Mouse (Mus musculus): ENCODE measurements around the gene Spon1. TPM values are rescaled to one million over a fixed set of nuclear protein-coding genes. Genes with fewer than 3 reads are reported as not detected.
A peak's percentile ranks its signal among the peaks of the same experiment; 100 is the strongest.

The Spon1 gene
- polyA plus RNA-seq, 1 experiment from 2014 or later = 39.6 TPM

DNA sequence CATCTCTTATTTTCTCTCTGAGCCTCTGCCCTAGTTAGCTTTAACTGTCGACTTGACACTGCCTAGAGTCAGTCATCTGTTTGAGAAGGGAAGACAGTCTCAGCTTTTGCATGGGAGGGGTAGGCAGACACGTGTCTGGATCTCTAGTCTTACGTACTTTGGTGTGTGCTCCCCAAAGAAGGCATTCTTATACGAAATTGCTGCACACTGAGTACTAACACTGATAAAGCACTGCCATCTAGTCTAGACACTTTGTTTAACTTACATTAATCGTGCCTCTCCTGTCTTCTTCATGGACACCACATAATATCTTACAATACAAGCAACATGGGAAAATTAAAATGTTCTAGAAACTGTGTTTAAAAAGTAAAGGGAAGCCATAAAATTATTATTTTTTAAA is 129.5 kb downstream of the Spon1 start:
- DNase-seq (no peak), ATAC-seq (ENCODE audit: low FRiP score, low TSS enrichment) (no peak)
- H3K9ac ChIP-seq (replicated peaks; ENCODE audit: low read length) = no peak overlapping the region
- no peaks in the 10 kb centered on the region for H3K4me1 ChIP-seq (ENCODE audit: control insufficient read depth, insufficient read depth, low read length)
- H3K4me3 ChIP-seq (replicated peaks; ENCODE audit: low read depth, low read length) = no peak overlapping the region
- H3K36me3 ChIP-seq (ENCODE audit: control insufficient read depth, insufficient read depth, low read length) = no peaks in the 10 kb centered on the region
- no peak overlapping the region for H3K4me2 ChIP-seq (ENCODE audit: low read length)
- WGBS = 68% methylated on average over 5 of the region's 5 CpGs
- H3K27ac ChIP-seq (replicated peaks; ENCODE audit: low read depth, low read length) = no peak overlapping the region
- H3K9me3 ChIP-seq (ENCODE audit: control insufficient read depth, low read length) = no peaks in the 10 kb centered on the region
- no peaks in the 10 kb centered on the region for H3K27me3 ChIP-seq (ENCODE audit: control insufficient read depth, insufficient read depth, low read length)

DNA sequence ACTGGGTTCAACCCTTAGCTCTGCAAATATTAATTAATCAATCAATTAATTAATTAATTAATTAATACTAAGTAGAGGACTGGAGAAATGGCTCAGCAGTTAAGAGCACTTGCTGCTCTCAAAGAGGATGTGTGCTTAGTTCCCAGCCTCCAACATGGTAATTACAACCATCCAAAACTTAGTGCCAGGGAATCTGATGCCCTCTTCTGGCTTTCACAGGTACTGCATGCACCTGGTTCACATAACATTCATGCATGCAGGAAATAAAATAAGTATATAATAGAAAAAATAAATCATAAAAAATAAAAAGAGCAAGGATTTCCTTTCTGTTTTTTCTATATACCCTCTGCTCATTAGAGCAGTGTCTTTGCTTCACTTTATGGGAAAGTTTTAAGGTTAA is 132.6 kb downstream of the Spon1 start:
- Histone ChIP-seq H3K4me2 (ENCODE audit: low read length) (no peak overlapping the region), H3K27me3 (ENCODE audit: control insufficient read depth, insufficient read depth, low read length) (no peaks in the 10 kb centered on the region), H3K9ac (replicated peaks; ENCODE audit: low read length) (no peak overlapping the region), H3K27ac (replicated peaks; ENCODE audit: low read depth, low read length) (no peak overlapping the region), H3K36me3 (ENCODE audit: control insufficient read depth, insufficient read depth, low read length) (no peaks in the 10 kb centered on the region), H3K9me3 (ENCODE audit: control insufficient read depth, low read length) (no peaks in the 10 kb centered on the region), H3K4me3 (replicated peaks; ENCODE audit: low read depth, low read length) (no peak overlapping the region), H3K4me1 (ENCODE audit: control insufficient read depth, insufficient read depth, low read length) (peaks cover 13% of the 10 kb centered on the region)
- no peak for DNase-seq
- ATAC-seq (ENCODE audit: low FRiP score, low TSS enrichment) = no peak

DNA sequence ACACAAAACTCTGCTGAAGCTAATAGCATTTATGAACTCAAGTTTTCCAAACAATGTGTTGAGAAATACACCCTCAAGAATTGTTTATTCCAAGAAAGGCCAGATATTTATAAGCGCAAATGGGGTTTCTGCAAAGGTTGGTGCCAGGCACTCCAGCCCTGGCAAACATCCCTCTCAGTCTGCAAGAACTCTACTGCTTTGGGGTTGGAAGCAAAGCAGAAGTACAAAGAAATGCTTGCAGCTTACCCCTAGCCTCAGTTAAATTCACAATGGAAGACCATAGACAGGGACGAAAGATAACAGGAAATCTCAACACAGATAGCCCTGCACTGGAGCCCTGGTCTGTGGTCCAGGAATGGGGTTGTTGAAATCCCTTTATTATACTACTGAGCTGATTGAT is 135.7 kb downstream of the Spon1 start:
- H3K27ac ChIP-seq (replicated peaks; ENCODE audit: low read depth, low read length) = no peak overlapping the region
- peaks cover 18% of the 10 kb centered on the region for H3K4me1 ChIP-seq (ENCODE audit: control insufficient read depth, insufficient read depth, low read length)
- no peaks in the 10 kb centered on the region for H3K9me3 ChIP-seq (ENCODE audit: control insufficient read depth, low read length)
- DNase-seq = no peak
- no peak overlapping the region for H3K9ac ChIP-seq (replicated peaks; ENCODE audit: low read length)
- no peak for ATAC-seq (ENCODE audit: low FRiP score, low TSS enrichment)
- H3K4me3 ChIP-seq (replicated peaks; ENCODE audit: low read depth, low read length) = no peak overlapping the region
- no peaks in the 10 kb centered on the region for H3K36me3 ChIP-seq (ENCODE audit: control insufficient read depth, insufficient read depth, low read length)
- peak overlapping the region; percentile 35; the same call in 1 of the 2 replicates for H3K4me2 ChIP-seq (ENCODE audit: low read length)
- no peaks in the 10 kb centered on the region for H3K27me3 ChIP-seq (ENCODE audit: control insufficient read depth, insufficient read depth, low read length)
- 72% methylated on average over 2 of the region's 2 CpGs for WGBS

DNA sequence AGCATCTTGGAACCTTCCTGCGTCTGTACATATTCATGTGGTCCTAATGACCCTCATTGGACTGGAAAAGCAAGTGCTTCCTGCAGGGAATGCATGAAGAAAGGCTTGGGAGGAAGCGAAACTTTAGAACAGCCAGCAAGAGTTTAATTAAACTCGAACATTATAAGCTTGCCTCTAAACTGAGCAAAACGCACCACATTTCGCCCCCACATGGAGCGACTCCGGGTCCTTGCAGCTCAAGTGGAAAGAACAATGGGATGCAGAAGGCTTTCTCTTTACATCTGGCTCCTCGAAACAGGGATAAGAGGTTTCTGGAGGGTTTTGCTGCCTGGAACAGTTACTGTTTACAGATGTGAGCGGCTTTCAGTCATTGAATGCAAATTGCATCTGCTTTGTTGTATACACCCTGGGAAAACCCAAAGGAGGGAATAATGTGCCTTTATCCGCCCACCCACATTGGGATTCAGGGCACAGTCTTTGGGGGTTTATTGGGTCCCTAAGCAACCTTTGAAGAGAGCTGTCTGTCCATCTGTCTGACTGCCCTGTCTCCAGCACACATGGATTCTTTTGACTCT is 136.2 kb downstream of the Spon1 start:
- DNase-seq (peak; percentile 46), ATAC-seq (ENCODE audit: low FRiP score, low TSS enrichment) (no peak)
- no peak overlapping the region for H3K4me3 ChIP-seq (replicated peaks; ENCODE audit: low read depth, low read length)
- peaks cover 18% of the 10 kb centered on the region for H3K4me1 ChIP-seq (ENCODE audit: control insufficient read depth, insufficient read depth, low read length)
- H3K9ac ChIP-seq (replicated peaks; ENCODE audit: low read length) = no peak overlapping the region
- H3K36me3 ChIP-seq (ENCODE audit: control insufficient read depth, insufficient read depth, low read length) = no peaks in the 10 kb centered on the region
- no peaks in the 10 kb centered on the region for H3K9me3 ChIP-seq (ENCODE audit: control insufficient read depth, low read length)
- WGBS = 14% methylated on average over 10 of the region's 10 CpGs
- no peaks in the 10 kb centered on the region for H3K27me3 ChIP-seq (ENCODE audit: control insufficient read depth, insufficient read depth, low read length)
- 0 out of 2 replicates have a peak overlapping the region, but pooled peaks have one; percentile 32 for H3K27ac ChIP-seq (replicated peaks; ENCODE audit: low read depth, low read length)
- H3K4me2 ChIP-seq (ENCODE audit: low read length) = peak overlapping the region; percentile 35

DNA sequence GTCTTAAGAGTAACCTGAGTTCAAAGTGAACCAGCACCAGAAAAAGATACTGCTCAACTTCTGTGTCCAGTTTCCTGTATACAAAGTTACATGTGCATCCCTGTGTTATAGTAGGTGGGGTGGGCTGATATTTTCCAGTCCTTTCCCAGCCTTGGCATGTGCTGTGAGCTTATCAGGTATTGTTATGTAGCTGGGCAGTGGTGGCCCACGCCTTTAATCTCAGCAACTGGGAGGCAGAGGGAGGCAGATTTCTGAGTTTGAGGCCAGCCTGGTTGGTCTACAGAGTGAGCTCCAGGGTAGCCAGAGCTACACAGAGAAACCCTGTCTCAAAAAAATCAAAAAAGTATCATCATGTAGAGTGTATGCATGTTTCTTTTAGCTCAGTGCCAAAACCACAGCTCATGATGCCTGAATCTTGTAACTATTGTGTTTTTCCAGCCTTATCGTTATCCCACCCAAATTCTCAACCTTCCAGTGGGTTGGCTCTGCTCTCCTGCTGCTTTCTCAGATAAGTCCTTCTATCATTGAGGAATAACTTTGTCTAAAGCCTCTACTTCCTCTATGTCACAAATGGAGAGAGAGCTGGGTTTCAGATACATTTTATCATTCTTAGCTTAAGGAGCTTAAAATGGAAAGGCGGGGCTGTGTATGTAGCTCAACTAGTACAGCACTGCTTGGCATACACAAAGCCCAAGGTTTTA is 137.5 kb downstream of the Spon1 start:
- DNase-seq = no peak
- no peak overlapping the region for H3K27ac ChIP-seq (replicated peaks; ENCODE audit: low read depth, low read length)
- no peak overlapping the region for H3K9ac ChIP-seq (replicated peaks; ENCODE audit: low read length)
- H3K4me1 ChIP-seq (ENCODE audit: control insufficient read depth, insufficient read depth, low read length) = peaks cover 18% of the 10 kb centered on the region
- no peak overlapping the region for H3K4me2 ChIP-seq (ENCODE audit: low read length)
- H3K36me3 ChIP-seq (ENCODE audit: control insufficient read depth, insufficient read depth, low read length) = no peaks in the 10 kb centered on the region
- ATAC-seq (ENCODE audit: low FRiP score, low TSS enrichment) = no peak
- H3K9me3 ChIP-seq (ENCODE audit: control insufficient read depth, low read length) = no peaks in the 10 kb centered on the region
- H3K27me3 ChIP-seq (ENCODE audit: control insufficient read depth, insufficient read depth, low read length) = no peaks in the 10 kb centered on the region
- no peak overlapping the region for H3K4me3 ChIP-seq (replicated peaks; ENCODE audit: low read depth, low read length)
- 84% methylated on average over 3 of the region's 3 CpGs for WGBS

DNA sequence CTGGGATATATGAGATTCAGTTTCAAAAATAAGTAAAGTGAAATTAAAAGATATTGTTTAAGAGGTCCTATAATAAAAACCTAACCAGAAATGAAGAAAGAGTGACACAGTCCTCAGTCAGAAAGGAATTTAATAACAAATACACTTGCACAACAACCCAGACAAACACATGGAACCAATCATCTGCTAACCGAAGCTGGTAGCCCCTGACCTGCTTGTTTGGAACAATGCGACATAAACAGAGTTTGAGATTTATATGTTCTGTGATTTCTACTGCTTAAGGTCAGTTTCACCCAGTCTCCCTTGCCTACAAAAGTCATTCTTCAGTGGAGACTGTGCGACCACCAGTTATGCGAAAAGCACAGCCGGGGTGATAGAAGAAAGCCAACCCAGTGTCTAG is 138.1 kb downstream of the Spon1 start:
- no peak for ATAC-seq (ENCODE audit: low FRiP score, low TSS enrichment)
- Histone ChIP-seq H3K4me3 (replicated peaks; ENCODE audit: low read depth, low read length) (no peak overlapping the region), H3K9ac (replicated peaks; ENCODE audit: low read length) (no peak overlapping the region), H3K9me3 (ENCODE audit: control insufficient read depth, low read length) (no peaks in the 10 kb centered on the region), H3K36me3 (ENCODE audit: control insufficient read depth, insufficient read depth, low read length) (no peaks in the 10 kb centered on the region), H3K4me1 (ENCODE audit: control insufficient read depth, insufficient read depth, low read length) (peaks cover 18% of the 10 kb centered on the region), H3K27me3 (ENCODE audit: control insufficient read depth, insufficient read depth, low read length) (no peaks in the 10 kb centered on the region), H3K4me2 (ENCODE audit: low read length) (no peak overlapping the region), H3K27ac (replicated peaks; ENCODE audit: low read depth, low read length) (no peak overlapping the region)
- WGBS = 68% methylated on average over 5 of the region's 5 CpGs
- DNase-seq = no peak

DNA sequence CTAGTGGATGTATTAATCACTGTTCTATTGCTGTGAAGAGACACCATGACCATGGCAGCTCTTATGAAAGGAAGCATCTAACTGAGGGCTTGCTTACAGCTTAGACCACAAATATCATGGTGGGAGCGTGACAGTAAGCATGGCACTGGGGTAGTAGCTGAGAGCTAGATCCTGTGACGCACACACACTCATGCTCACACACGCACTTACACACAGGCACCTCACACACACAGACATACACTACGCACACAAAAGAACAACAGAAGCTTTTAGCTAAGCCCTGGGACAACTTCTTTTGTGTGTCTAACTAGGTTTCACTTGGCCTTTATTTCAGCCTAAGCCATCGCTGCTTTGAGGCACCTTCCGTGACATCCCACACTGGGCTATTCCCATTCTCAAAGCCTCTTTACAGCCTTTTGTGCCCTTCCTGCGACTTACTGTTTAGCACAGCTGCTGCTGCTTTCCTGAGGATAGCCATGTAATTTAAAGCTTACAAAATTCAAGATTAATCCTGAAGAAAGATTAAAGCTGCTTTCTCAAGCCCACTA is 138.6 kb downstream of the Spon1 start:
- no peak overlapping the region for H3K4me3 ChIP-seq (replicated peaks; ENCODE audit: low read depth, low read length)
- ATAC-seq (ENCODE audit: low FRiP score, low TSS enrichment) (no peak), DNase-seq (peak; percentile 32)
- no peaks in the 10 kb centered on the region for H3K9me3 ChIP-seq (ENCODE audit: control insufficient read depth, low read length)
- no peaks in the 10 kb centered on the region for H3K36me3 ChIP-seq (ENCODE audit: control insufficient read depth, insufficient read depth, low read length)
- no peak overlapping the region for H3K9ac ChIP-seq (replicated peaks; ENCODE audit: low read length)
- peak overlapping the region; percentile 17; the same call in 1 of the 2 replicates for H3K27ac ChIP-seq (replicated peaks; ENCODE audit: low read depth, low read length)
- H3K27me3 ChIP-seq (ENCODE audit: control insufficient read depth, insufficient read depth, low read length) = no peaks in the 10 kb centered on the region
- peaks cover 22% of the 10 kb centered on the region for H3K4me1 ChIP-seq (ENCODE audit: control insufficient read depth, insufficient read depth, low read length)
- WGBS = 20% methylated on average over 7 of the region's 7 CpGs
- H3K4me2 ChIP-seq (ENCODE audit: low read length) = no peak overlapping the region

DNA sequence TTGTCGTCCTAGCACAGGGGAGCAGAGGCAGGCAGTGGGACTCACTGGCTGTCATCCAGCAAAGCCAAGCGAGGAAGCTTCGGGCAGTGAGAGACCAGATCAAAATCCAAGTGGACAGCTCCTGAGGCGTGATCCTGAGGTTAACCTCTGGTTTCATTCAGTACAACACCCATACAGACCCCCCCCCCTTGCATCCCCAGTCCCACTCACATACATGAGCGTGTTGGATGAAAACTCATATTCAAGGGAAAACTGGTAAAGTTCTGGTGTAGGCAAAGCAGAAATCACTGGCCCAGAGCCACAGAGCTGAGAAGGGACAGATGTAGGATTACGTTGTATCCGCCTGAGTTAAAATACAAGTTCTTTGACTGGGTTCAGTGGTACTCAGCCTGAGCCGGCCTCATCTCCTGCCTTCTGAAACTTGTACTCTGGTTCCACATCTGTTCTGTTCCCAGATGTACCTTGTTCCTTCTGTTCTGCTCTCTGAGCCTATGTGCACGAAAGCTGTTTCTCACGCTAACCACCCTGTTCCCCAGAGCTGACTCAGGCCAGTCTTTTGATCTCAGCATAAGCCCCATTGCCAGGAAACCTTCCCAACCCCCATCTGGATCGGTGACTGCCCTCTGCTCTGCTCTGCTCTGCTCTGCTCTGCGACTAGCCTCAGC is 143.5 kb downstream of the Spon1 start:
- Histone ChIP-seq H3K36me3 (ENCODE audit: control insufficient read depth, insufficient read depth, low read length) (no peaks in the 10 kb centered on the region), H3K4me1 (ENCODE audit: control insufficient read depth, insufficient read depth, low read length) (peaks cover 13% of the 10 kb centered on the region; the same call in 1 of the 2 replicates), H3K27me3 (ENCODE audit: control insufficient read depth, insufficient read depth, low read length) (no peaks in the 10 kb centered on the region), H3K4me2 (ENCODE audit: low read length) (no peak overlapping the region), H3K4me3 (replicated peaks; ENCODE audit: low read depth, low read length) (no peak overlapping the region), H3K9me3 (ENCODE audit: control insufficient read depth, low read length) (no peaks in the 10 kb centered on the region), H3K9ac (replicated peaks; ENCODE audit: low read length) (no peak overlapping the region), H3K27ac (replicated peaks; ENCODE audit: low read depth, low read length) (no peak overlapping the region)
- WGBS = 21% methylated on average over 12 of the region's 12 CpGs
- ATAC-seq (ENCODE audit: low FRiP score, low TSS enrichment) (no peak), DNase-seq (peak; percentile 28)
